Mouse (Mus musculus) heart, adult 9 months (tissue): ENCODE data around the gene Gm6465.
"Not testable (repeated sequence)": the region's sequence is repeated elsewhere in the genome, so short reads cannot be mapped to it uniquely, and the experiment has no call there.

Experiments used
- DNase-seq, 2 experiments: peaks; one replicate each; pipeline ENCODE4 v3.0.0; 2022; ENCODE audit warnings: low spot score in 2 of 2

The Gm6465 gene

DNA sequence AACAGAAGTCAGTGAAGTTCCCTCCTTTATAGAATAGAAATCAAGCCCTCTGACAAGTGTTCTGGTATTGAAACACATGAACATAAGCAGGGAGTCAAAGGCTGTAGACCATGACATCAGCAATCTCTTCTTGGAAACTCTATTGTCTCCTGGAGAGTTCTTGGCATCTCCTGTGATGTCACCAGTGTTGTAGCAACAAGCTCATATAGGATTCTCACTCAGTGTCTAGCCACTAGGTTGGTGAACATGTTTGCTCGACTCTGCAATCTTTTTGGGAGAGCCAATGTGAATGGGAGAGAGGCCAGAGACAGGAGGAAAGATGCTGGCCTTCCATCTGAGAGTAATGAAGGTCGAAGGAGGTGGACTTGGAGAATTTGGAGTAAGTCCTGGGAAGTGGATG is at the start of gene Gm6465:
Gene Gm6465, plus strand, starts transcription at position 301 of the 400 bp plus-strand sequence.
- not testable (repeated sequence) for DNase-seq

DNA sequence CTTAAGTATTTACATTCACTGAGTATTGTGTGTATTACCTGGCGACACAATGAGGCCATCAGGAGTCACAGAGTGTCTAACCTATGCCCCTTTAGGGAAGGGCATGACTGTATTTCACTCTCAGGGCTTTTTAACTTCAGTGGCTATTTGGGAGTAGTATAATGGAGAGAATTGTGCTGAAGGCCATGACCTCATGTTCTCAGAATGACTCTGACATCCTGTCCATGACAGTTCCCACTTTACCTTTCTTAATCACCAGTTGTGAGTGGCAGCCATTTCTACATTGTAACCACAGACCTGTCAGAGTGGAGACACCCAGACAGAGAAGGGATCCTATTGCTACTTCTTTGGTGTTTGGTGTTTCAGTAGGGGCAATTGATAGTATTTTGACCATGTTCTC is 485 bp downstream of the Gm6465 start:
- not testable (repeated sequence) for DNase-seq

DNA sequence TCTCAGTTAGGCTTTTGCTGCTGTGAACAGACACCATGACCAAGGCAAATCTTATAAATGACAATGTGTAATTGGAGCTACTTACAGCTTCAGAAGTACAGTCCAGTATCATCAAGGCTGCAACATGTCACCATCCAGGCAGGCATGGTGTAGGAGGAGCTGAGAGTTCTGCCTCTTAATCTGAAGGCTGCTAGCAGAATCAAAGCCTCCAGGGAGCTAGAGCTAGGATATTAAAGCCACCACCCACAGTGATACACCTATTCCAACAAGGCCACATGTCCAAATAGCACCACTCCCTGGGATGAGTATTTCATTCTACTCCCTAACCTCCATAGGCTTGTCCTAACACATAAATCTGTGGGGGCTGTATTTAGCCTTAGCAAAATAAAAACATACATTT is 12.6 kb downstream of the Gm6465 start:
- DNase-seq = not testable (repeated sequence)
